Mouse (Mus musculus): ENCODE measurements around the gene Sbf2.

The Sbf2 gene

GRCm38 (mm10) chr7:110285076-110285848, 329.5 kb downstream of the Sbf2 start:
- in situ Hi-C loops (cut with MboI; ENCODE audit: low sequenced_read_pairs): loop anchor here (5.0 kb wide), 1 partner anchor 342 kb away; the partner anchor contains the start of gene Adm

- in situ Hi-C loops (cut with MboI; ENCODE audit: low sequenced_read_pairs): no loop called here
Measured at GRCm38 (mm10) chr7:110283484-110284275, 331.0 kb downstream of the Sbf2 start.

- in situ Hi-C loops (cut with MboI; ENCODE audit: low sequenced_read_pairs): no loop called here
Measured at GRCm38 (mm10) chr7:110282797-110283196, 331.9 kb downstream of the Sbf2 start.

- in situ Hi-C loops (cut with MboI; ENCODE audit: low sequenced_read_pairs): no loop called here
Measured at GRCm38 (mm10) chr7:110281435-110282256, 333.1 kb downstream of the Sbf2 start.

- in situ Hi-C loops (cut with MboI; ENCODE audit: low sequenced_read_pairs): no loop called here
Measured at GRCm38 (mm10) chr7:110279183-110279582, 335.5 kb downstream of the Sbf2 start.

GRCm38 (mm10) chr7:110277734-110278245, 336.9 kb downstream of the Sbf2 start:
- in situ Hi-C loops (cut with MboI; ENCODE audit: low sequenced_read_pairs): no loop called here

- in situ Hi-C loops (cut with MboI; ENCODE audit: low sequenced_read_pairs): no loop called here
Measured at GRCm38 (mm10) chr7:110272434-110272833, 342.3 kb downstream of the Sbf2 start.

GRCm38 (mm10) chr7:110271814-110272213, 342.9 kb downstream of the Sbf2 start:
- in situ Hi-C loops (cut with MboI; ENCODE audit: low sequenced_read_pairs): no loop called here

- in situ Hi-C loops (cut with MboI; ENCODE audit: low sequenced_read_pairs): no loop called here
Measured at GRCm38 (mm10) chr7:110270455-110270854, 344.3 kb downstream of the Sbf2 start.

GRCm38 (mm10) chr7:110269777-110270176, 344.9 kb downstream of the Sbf2 start:
- in situ Hi-C loops (cut with MboI; ENCODE audit: low sequenced_read_pairs): loop anchor here (10.0 kb wide), 1 partner anchor 105 kb away; no protein-coding TSS in a partner anchor

GRCm38 (mm10) chr7:110268511-110268910, 346.2 kb downstream of the Sbf2 start:
- in situ Hi-C loops (cut with MboI; ENCODE audit: low sequenced_read_pairs): loop anchor here (10.0 kb wide), 1 partner anchor 104 kb away; no protein-coding TSS in a partner anchor

GRCm38 (mm10) chr7:110267994-110268393, 346.7 kb downstream of the Sbf2 start:
- in situ Hi-C loops (cut with MboI; ENCODE audit: low sequenced_read_pairs): loop anchor here (10.0 kb wide), 1 partner anchor 103 kb away; no protein-coding TSS in a partner anchor

GRCm38 (mm10) chr7:110267014-110267413, 347.7 kb downstream of the Sbf2 start:
- in situ Hi-C loops (cut with MboI; ENCODE audit: low sequenced_read_pairs): loop anchor here (10.0 kb wide), 1 partner anchor 102 kb away; no protein-coding TSS in a partner anchor

GRCm38 (mm10) chr7:110265796-110266195, 348.9 kb downstream of the Sbf2 start:
- in situ Hi-C loops (cut with MboI; ENCODE audit: low sequenced_read_pairs): loop anchor here (10.0 kb wide), 1 partner anchor 101 kb away; no protein-coding TSS in a partner anchor

- in situ Hi-C loops (cut with MboI; ENCODE audit: low sequenced_read_pairs): loop anchor here (10.0 kb wide), 1 partner anchor 99 kb away; no protein-coding TSS in a partner anchor
Measured at GRCm38 (mm10) chr7:110263474-110263873, 351.2 kb downstream of the Sbf2 start.

- in situ Hi-C loops (cut with MboI; ENCODE audit: low sequenced_read_pairs): loop anchor here (10.0 kb wide), 1 partner anchor 98 kb away; no protein-coding TSS in a partner anchor
Measured at GRCm38 (mm10) chr7:110262661-110263060, 352.1 kb downstream of the Sbf2 start.

GRCm38 (mm10) chr7:110261807-110262206, 352.9 kb downstream of the Sbf2 start:
- in situ Hi-C loops (cut with MboI; ENCODE audit: low sequenced_read_pairs): loop anchor here (10.0 kb wide), 1 partner anchor 97 kb away; no protein-coding TSS in a partner anchor

GRCm38 (mm10) chr7:110259966-110260711, 354.6 kb downstream of the Sbf2 start:
- in situ Hi-C loops (cut with MboI; ENCODE audit: low sequenced_read_pairs): loop anchor here (10.0 kb wide), 1 partner anchor 95 kb away; no protein-coding TSS in a partner anchor

- in situ Hi-C loops (cut with MboI; ENCODE audit: low sequenced_read_pairs): no loop called here
Measured at GRCm38 (mm10) chr7:110258196-110258950, 356.3 kb downstream of the Sbf2 start.

All from CH12F3 (cell line).